Mouse (Mus musculus) hindbrain, embryonic 16.5 days (tissue): ENCODE results near the gene Nphs1. TPM values are rescaled to one million over a fixed set of nuclear protein-coding genes. Genes with fewer than 3 reads are reported as not detected.
"Not testable (repeated sequence)": the region's sequence is repeated elsewhere in the genome, so short reads cannot be mapped to it uniquely, and the experiment has no call there.

Experiments used
- ATAC-seq: fragments of 200-750 bp; cut with Nextera tagmentation; 2 replicates; pipeline ENCODE4 v1.8.0; 2017; ENCODE audit warnings: moderate TSS enrichment, moderate library complexity
- H3K27ac ChIP-seq: fragments of 300-500 bp; sonication (generic); 2 replicates; pipeline ENCODE4 v1.5.1; 2014; ENCODE audit warnings: low read depth, mild to moderate bottlenecking, control low read depth, low read length, moderate library complexity
- H3K27me3 ChIP-seq: fragments of 300-500 bp; sonication (generic); replicated peaks from 2 replicates; pipeline ENCODE4 v1.6.1; 2014; ENCODE audit warnings: low read length; ENCODE audit not compliant: control insufficient read depth, insufficient read depth
- H3K36me3 ChIP-seq: fragments of 300-500 bp; sonication (generic); 2 replicates; pipeline ENCODE4 v1.6.1; 2014; ENCODE audit warnings: mild to moderate bottlenecking, low read length, moderate library complexity, mixed read lengths; ENCODE audit not compliant: control insufficient read depth, insufficient read depth
- H3K4me1 ChIP-seq: fragments of 300-500 bp; sonication (generic); 2 replicates; pipeline ENCODE4 v1.6.1; 2014; ENCODE audit warnings: low read depth, low read length; ENCODE audit not compliant: control insufficient read depth, insufficient read depth
- H3K4me2 ChIP-seq: fragments of 300-500 bp; sonication (generic); 2 replicates; pipeline ENCODE4 v1.6.1; 2014; ENCODE audit warnings: mild to moderate bottlenecking, low read length, control low read depth, moderate library complexity
- H3K4me3 ChIP-seq: fragments of 300-500 bp; sonication (generic); 2 replicates; pipeline ENCODE4 v1.5.1; 2014; ENCODE audit warnings: mild to moderate bottlenecking, low read length, control low read depth, moderate library complexity
- H3K9ac ChIP-seq: fragments of 300-500 bp; sonication (generic); 2 replicates; pipeline ENCODE4 v1.6.1; 2014; ENCODE audit warnings: low read depth, mild to moderate bottlenecking, control low read depth, low read length, moderate library complexity
- H3K9me3 ChIP-seq: fragments of 300-500 bp; sonication (generic); 2 replicates; pipeline ENCODE4 v1.6.1; 2014; ENCODE audit warnings: mild to moderate bottlenecking, low read length, moderate library complexity; ENCODE audit not compliant: control insufficient read depth
- WGBS: fragments of 180-500 bp; shearing (Covaris S2); extraction: QIAGEN DNeasy Blood & Tissue Kit; methylation state at CpG from one replicate; pipeline ENCODE4 v1.1.7; 2014; 5-methylcytosine and 5-hydroxymethylcytosine counted together
- polyA plus RNA-seq: library from polyadenylated mRNA; unstranded; fragments of >200 nt; fragmentation: Nextera tagmentation; extraction: Ambion mirVana; gene quantifications from 2 replicates; pipeline ENCODE4 v1.2.1, GENCODE M21; 2015

Gene Nphs1
- polyA plus RNA-seq, 1 experiment from 2014 or later: 0.98 TPM

DNA sequence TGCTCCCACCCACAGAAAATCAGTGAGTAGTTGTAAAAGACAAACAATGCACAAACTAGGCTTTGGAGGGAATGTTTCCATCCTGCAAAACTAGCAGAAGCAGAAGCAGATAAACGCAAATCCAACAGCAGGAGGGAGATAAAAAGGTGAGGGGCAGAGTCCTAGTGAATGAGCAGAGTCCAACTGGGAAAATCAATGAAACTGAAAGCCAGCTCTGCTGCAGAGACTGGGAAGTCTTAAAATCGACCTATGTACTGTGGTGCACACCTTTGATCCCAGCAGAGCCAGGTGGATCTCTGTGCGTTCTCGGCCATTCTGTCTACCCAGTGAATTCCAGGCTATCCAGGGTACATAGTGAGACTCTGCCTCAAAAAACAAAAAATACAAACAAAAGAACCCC is 16.9 kb downstream of the Nphs1 start:
- Histone ChIP-seq H3K4me1 (no peaks in the 10 kb centered on the region), H3K27me3 (no peaks in the 10 kb centered on the region), H3K9me3 (no peaks in the 10 kb centered on the region; the same call in 1 of the 2 replicates), H3K9ac (no peak overlapping the region), H3K36me3 (no peaks in the 10 kb centered on the region), H3K27ac (no peak overlapping the region), H3K4me2 (no peak overlapping the region), H3K4me3 (no peak overlapping the region)
- 79% methylated on average over 4 of the region's 4 CpGs for WGBS
- ATAC-seq: no peak

- not testable (repeated sequence) for H3K4me3 ChIP-seq, H3K4me1 ChIP-seq, H3K4me2 ChIP-seq, ATAC-seq, H3K9ac ChIP-seq, H3K27ac ChIP-seq, H3K27me3 ChIP-seq, H3K36me3 ChIP-seq, H3K9me3 ChIP-seq
- WGBS: 87% methylated on average over 6 of the region's 7 CpGs
Observed at GRCm38 (mm10) chr7:30476136-30476535, 18.0 kb downstream of the Nphs1 start.

GRCm38 (mm10) chr7:30477415-30478381 is 19.6 kb downstream of the Nphs1 start:
- peak; percentile 68 for ATAC-seq
- no peaks in the 10 kb centered on the region for H3K4me1 ChIP-seq
- H3K4me2 ChIP-seq: peak overlapping the region; percentile 63
- peak overlapping the region; percentile 58 for H3K9ac ChIP-seq
- H3K36me3 ChIP-seq: no peaks in the 10 kb centered on the region
- WGBS: 7% methylated on average over 29 of the region's 32 CpGs
- no peaks in the 10 kb centered on the region for H3K27me3 ChIP-seq
- H3K4me3 ChIP-seq: peak overlapping the region; percentile 37
- peak overlapping the region; percentile 10; the same call in 1 of the 2 replicates for H3K27ac ChIP-seq
- H3K9me3 ChIP-seq: no peaks in the 10 kb centered on the region

GRCm38 (mm10) chr7:30484250-30484649 is 26.1 kb downstream of the Nphs1 start:
- Histone ChIP-seq H3K27me3 (no peaks in the 10 kb centered on the region; the same call in 1 of the 2 replicates), H3K27ac (no peak overlapping the region), H3K9ac (no peak overlapping the region), H3K4me2 (no peak overlapping the region), H3K36me3 (no peaks in the 10 kb centered on the region), H3K4me1 (no peaks in the 10 kb centered on the region), H3K9me3 (no peaks in the 10 kb centered on the region), H3K4me3 (no peak overlapping the region)
- 22% methylated on average over 8 of the region's 8 CpGs for WGBS
- ATAC-seq: no peak

DNA sequence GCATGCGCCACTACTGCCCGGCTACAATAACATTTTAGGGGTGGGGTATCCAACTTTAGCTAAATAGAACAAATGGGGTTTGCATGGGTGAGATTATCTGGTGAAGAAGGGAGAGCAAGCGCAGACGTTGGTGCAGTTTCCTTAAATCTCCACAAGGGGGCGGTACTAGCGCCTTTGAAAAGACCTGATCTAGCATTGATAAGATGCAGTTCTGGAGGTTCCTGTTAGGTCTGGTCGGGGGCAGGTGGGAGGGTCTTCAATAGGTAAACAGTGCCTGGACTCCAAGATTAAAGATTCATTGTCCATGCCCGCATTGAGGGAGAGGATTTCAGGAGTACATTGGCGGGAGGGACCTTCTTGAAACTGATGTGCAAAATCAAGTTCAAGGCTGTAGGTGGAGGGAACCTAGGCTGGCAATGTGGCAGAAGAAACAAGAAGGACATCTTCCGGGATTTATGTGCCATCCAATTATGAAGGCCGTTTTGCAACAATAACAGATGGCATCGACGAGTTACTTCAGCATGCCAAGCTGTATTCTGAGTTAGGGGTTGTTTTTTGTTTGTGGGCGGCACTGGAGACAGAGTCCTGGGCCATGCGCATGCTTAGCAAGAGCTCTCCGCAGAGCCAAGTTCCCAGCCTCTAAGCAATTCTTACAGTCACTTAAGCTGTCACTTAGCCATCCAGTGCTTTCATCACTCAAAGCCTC is 32.3 kb downstream of the Nphs1 start:
- ATAC-seq: no peak
- H3K4me2 ChIP-seq: no peak overlapping the region
- no peaks in the 10 kb centered on the region; the same call in 1 of the 2 replicates for H3K27me3 ChIP-seq
- no peaks in the 10 kb centered on the region for H3K9me3 ChIP-seq
- H3K4me3 ChIP-seq: no peak overlapping the region
- H3K36me3 ChIP-seq: no peaks in the 10 kb centered on the region
- H3K27ac ChIP-seq: no peak overlapping the region
- WGBS: 32% methylated on average over 16 of the region's 16 CpGs
- H3K4me1 ChIP-seq: no peaks in the 10 kb centered on the region
- no peak overlapping the region for H3K9ac ChIP-seq

GRCm38 (mm10) chr7:30490957-30491307 is 32.8 kb downstream of the Nphs1 start:
- Histone ChIP-seq H3K4me1 (no peaks in the 10 kb centered on the region), H3K36me3 (no peaks in the 10 kb centered on the region), H3K4me3 (no peak overlapping the region), H3K27me3 (no peaks in the 10 kb centered on the region), H3K9me3 (no peaks in the 10 kb centered on the region), H3K9ac (no peak overlapping the region), H3K4me2 (no peak overlapping the region), H3K27ac (no peak overlapping the region)
- WGBS: 18% methylated on average over 6 of the region's 6 CpGs
- no peak for ATAC-seq

- no peaks in the 10 kb centered on the region for H3K9me3 ChIP-seq
- H3K9ac ChIP-seq: no peak overlapping the region
- no peak overlapping the region for H3K27ac ChIP-seq
- H3K36me3 ChIP-seq: no peaks in the 10 kb centered on the region
- H3K4me1 ChIP-seq: no peaks in the 10 kb centered on the region
- no peak overlapping the region for H3K4me3 ChIP-seq
- no peak for ATAC-seq
- no peaks in the 10 kb centered on the region for H3K27me3 ChIP-seq
- no peak overlapping the region for H3K4me2 ChIP-seq
- WGBS: 19% methylated on average over 4 of the region's 4 CpGs
Observed at GRCm38 (mm10) chr7:30492765-30493164, 34.6 kb downstream of the Nphs1 start.

DNA sequence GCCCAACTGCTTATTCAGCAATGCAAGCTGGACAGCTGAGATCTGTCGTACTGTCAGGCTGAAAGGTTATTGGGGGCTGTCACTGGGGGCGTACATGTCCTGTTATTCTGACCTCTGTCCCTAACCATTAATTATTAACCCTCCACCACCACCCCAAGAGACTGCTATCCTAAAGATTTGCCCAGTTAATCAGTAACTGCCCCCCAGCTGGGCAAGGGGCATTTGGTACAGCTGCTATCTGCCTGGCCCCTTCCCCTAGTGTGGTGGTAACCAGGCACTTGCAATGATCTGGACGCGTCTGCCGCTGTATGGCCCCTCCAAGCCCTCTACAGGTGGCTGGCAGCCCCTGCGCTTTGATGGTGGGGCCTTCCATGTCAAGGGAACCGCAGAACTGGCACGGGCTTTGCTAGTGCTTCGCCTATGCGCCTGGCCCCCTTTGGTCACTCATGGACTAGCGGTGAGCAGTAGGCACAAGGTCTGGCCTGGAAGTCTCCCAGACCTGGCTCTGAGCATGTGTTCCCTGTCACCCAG is 35.4 kb downstream of the Nphs1 start, which contains the start of gene Prodh2:
TSS of gene Prodh2 (plus strand) at position 222 of the 531 bp plus-strand sequence.
- Histone ChIP-seq H3K27me3 (no peaks in the 10 kb centered on the region), H3K27ac (no peak within 1 kb of the TSS), H3K4me1 (no peaks in the 10 kb centered on the region), H3K4me3 (no peak within 1 kb of the TSS), H3K9me3 (no peaks in the 10 kb centered on the region), H3K36me3 (no peaks in the 10 kb centered on the region), H3K9ac (no peak within 1 kb of the TSS), H3K4me2 (no peak within 1 kb of the TSS)
- ATAC-seq: no peak
- WGBS: 51% methylated on average over 11 of the region's 11 CpGs

DNA sequence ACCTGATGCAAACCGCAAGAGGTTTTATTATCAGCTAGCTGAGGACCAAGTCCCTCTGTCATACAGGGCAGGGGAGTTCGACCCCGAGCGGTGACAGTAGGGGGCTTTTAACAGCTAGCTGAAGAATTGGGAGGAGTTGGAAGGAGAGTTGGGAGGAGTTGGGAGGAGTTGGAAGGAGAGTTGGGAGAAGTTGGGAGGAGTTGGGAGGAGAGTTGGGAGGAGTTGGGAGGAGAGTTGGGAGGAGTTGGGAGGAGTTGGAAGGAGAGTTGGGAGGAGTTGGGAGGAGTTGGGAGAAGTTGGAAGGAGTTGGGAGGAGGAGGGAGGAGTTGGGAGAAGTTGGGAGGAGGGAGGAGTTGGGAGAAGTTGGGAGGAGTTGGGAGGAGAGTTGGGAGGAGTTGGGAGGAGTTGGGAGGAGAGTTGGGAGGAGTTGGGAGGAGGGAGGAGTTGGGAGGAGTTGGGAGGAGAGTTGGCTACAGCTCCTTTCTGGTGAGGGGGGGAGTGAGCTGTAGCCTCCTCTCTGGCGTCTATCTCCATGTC is 37.5 kb downstream of the Nphs1 start:
- not testable (repeated sequence) for H3K36me3 ChIP-seq, H3K9ac ChIP-seq, H3K4me1 ChIP-seq, H3K27ac ChIP-seq, H3K4me3 ChIP-seq, H3K27me3 ChIP-seq, H3K4me2 ChIP-seq, H3K9me3 ChIP-seq, ATAC-seq
- 57% methylated on average over 5 of the region's 5 CpGs for WGBS
